Mouse (Mus musculus) midbrain, embryonic 16.5 days (tissue): Measurements from ENCODE around the gene Kif11. TPM values are rescaled to one million over a fixed set of nuclear protein-coding genes. Genes with fewer than 3 reads are reported as not detected.

Experiments used
- ATAC-seq: fragments of 200-750 bp; cut with Nextera tagmentation; 2 replicates; pipeline ENCODE4 v1.8.0; 2017; ENCODE audit warnings: moderate TSS enrichment
- H3K27ac ChIP-seq: fragments of 300-500 bp; sonication (generic); 2 replicates; pipeline ENCODE4 v1.5.1; 2014; ENCODE audit warnings: mild to moderate bottlenecking, low read length, mixed read lengths
- H3K27me3 ChIP-seq: fragments of 300-500 bp; sonication (generic); 2 replicates; pipeline ENCODE4 v1.6.1; 2014; ENCODE audit warnings: low read depth, low read length, mixed read lengths; ENCODE audit not compliant: control insufficient read depth, insufficient read depth
- H3K36me3 ChIP-seq: fragments of 300-500 bp; sonication (generic); 2 replicates; pipeline ENCODE4 v1.6.1; 2014; ENCODE audit warnings: mild to moderate bottlenecking, low read length, moderate library complexity, mixed read lengths; ENCODE audit not compliant: control insufficient read depth, insufficient read depth
- H3K4me1 ChIP-seq: fragments of 300-500 bp; sonication (generic); 2 replicates; pipeline ENCODE4 v1.6.1; 2014; ENCODE audit warnings: mild to moderate bottlenecking, low read length, mixed read lengths; ENCODE audit not compliant: control insufficient read depth, insufficient read depth
- H3K4me2 ChIP-seq: fragments of 300-500 bp; sonication (generic); 2 replicates; pipeline ENCODE4 v1.6.1; 2014; ENCODE audit warnings: mild to moderate bottlenecking, low read length, mixed read lengths
- H3K4me3 ChIP-seq: fragments of 300-500 bp; sonication (generic); 2 replicates; pipeline ENCODE4 v1.5.1; 2014; ENCODE audit warnings: low read depth, mild to moderate bottlenecking, low read length, moderate library complexity, mixed read lengths
- H3K9ac ChIP-seq: fragments of 300-500 bp; sonication (generic); 2 replicates; pipeline ENCODE4 v1.6.1; 2014; ENCODE audit warnings: low read depth, low read length, mixed read lengths
- H3K9me3 ChIP-seq: fragments of 300-500 bp; sonication (generic); replicated peaks from 2 replicates; pipeline ENCODE4 v1.6.1; 2014; ENCODE audit warnings: mild to moderate bottlenecking, low read length, mixed read lengths; ENCODE audit not compliant: control insufficient read depth, poor library complexity, severe bottlenecking
- WGBS: fragments of 180-500 bp; shearing (Covaris S2); extraction: QIAGEN DNeasy Blood & Tissue Kit; methylation state at CpG from one replicate; pipeline ENCODE4 v1.1.7; 2014; 5-methylcytosine and 5-hydroxymethylcytosine counted together
- polyA plus RNA-seq: library from polyadenylated mRNA; unstranded; fragments of >200 nt; fragmentation: Nextera tagmentation; extraction: Ambion mirVana; gene quantifications from 2 replicates; pipeline ENCODE4 v1.2.1, GENCODE M21; 2015

The Kif11 gene
- polyA plus RNA-seq, 1 experiment from 2014 or later, result 6.3 TPM

- Histone ChIP-seq H3K4me3 (no peak overlapping the region), H3K27me3 (no peaks in the 10 kb centered on the region), H3K4me1 (no peaks in the 10 kb centered on the region), H3K27ac (no peak overlapping the region), H3K4me2 (no peak overlapping the region), H3K9ac (no peak overlapping the region), H3K36me3 (no peaks in the 10 kb centered on the region), H3K9me3 (no peaks in the 10 kb centered on the region)
- 80% methylated on average over 6 of the region's 6 CpGs for WGBS
- no peak for ATAC-seq
These were observed 24.7 kb downstream of the Kif11 start for GRCm38 (mm10) chr19:37400936-37401335.

- Histone ChIP-seq H3K9ac (no peak overlapping the region), H3K4me2 (no peak overlapping the region), H3K4me3 (no peak overlapping the region), H3K27ac (no peak overlapping the region), H3K36me3 (no peaks in the 10 kb centered on the region), H3K9me3 (no peaks in the 10 kb centered on the region), H3K27me3 (no peaks in the 10 kb centered on the region), H3K4me1 (no peaks in the 10 kb centered on the region)
- 85% methylated on average over 4 of the region's 4 CpGs for WGBS
- ATAC-seq, result no peak
These were observed 42.1 kb downstream of the Kif11 start for GRCm38 (mm10) chr19:37418294-37418693.

GRCm38 (mm10) chr19:37419613-37420012, 43.4 kb downstream of the Kif11 start:
- H3K9ac ChIP-seq, result no peak overlapping the region

GRCm38 (mm10) chr19:37428589-37428988, 52.4 kb downstream of the Kif11 start:
- 81% methylated on average over 5 of the region's 5 CpGs for WGBS
- no peak overlapping the region for H3K27ac ChIP-seq

More at GRCm38 (mm10) chr19:37419613-37420012, 43.4 kb downstream of the Kif11 start:
- no peak for ATAC-seq
- 56% methylated on average over 3 of the region's 3 CpGs for WGBS
- H3K4me3 ChIP-seq, result no peak overlapping the region
- H3K9me3 ChIP-seq, result no peaks in the 10 kb centered on the region
- H3K4me1 ChIP-seq, result no peaks in the 10 kb centered on the region
- H3K36me3 ChIP-seq, result no peaks in the 10 kb centered on the region
- no peak overlapping the region for H3K4me2 ChIP-seq
- H3K27ac ChIP-seq, result no peak overlapping the region
- no peaks in the 10 kb centered on the region for H3K27me3 ChIP-seq

GRCm38 (mm10) chr19:37431139-37431756, 55.0 kb downstream of the Kif11 start:
- WGBS, result 94% methylated on average over 11 of the region's 11 CpGs
- no peak overlapping the region for H3K4me3 ChIP-seq
- H3K9me3 ChIP-seq, result no peaks in the 10 kb centered on the region
- peaks cover 55% of the 10 kb centered on the region for H3K27me3 ChIP-seq
- ATAC-seq, result no peak
- no peaks in the 10 kb centered on the region for H3K36me3 ChIP-seq
- no peak overlapping the region for H3K4me2 ChIP-seq
- H3K9ac ChIP-seq, result no peak overlapping the region
- peaks cover 7% of the 10 kb centered on the region; the same call in 1 of the 2 replicates for H3K4me1 ChIP-seq
- no peak overlapping the region for H3K27ac ChIP-seq

More at GRCm38 (mm10) chr19:37428589-37428988, 52.4 kb downstream of the Kif11 start:
- ATAC-seq, result no peak
- Histone ChIP-seq H3K9me3 (no peaks in the 10 kb centered on the region), H3K4me2 (no peak overlapping the region), H3K9ac (no peak overlapping the region), H3K4me1 (no peaks in the 10 kb centered on the region), H3K4me3 (no peak overlapping the region), H3K36me3 (no peaks in the 10 kb centered on the region), H3K27me3 (peaks cover 37% of the 10 kb centered on the region)

- WGBS, result 16% methylated on average over 16 of the region's 16 CpGs
- Histone ChIP-seq H3K27me3 (peaks cover 63% of the 10 kb centered on the region), H3K4me3 (no peak overlapping the region), H3K27ac (no peak overlapping the region), H3K36me3 (no peaks in the 10 kb centered on the region), H3K9ac (no peak overlapping the region), H3K4me2 (no peak overlapping the region), H3K9me3 (no peaks in the 10 kb centered on the region), H3K4me1 (peaks cover 7% of the 10 kb centered on the region; the same call in 1 of the 2 replicates)
- no peak for ATAC-seq
These were observed 56.8 kb downstream of the Kif11 start for GRCm38 (mm10) chr19:37432868-37433570.

GRCm38 (mm10) chr19:37433895-37434262, 57.7 kb downstream of the Kif11 start:
- Histone ChIP-seq H3K27me3 (peaks cover 68% of the 10 kb centered on the region), H3K4me1 (peaks cover 7% of the 10 kb centered on the region; the same call in 1 of the 2 replicates), H3K4me3 (peak overlapping the region; percentile 39; the same call in 1 of the 2 replicates), H3K36me3 (no peaks in the 10 kb centered on the region), H3K9ac (no peak overlapping the region), H3K4me2 (peak overlapping the region; percentile 53), H3K27ac (no peak overlapping the region), H3K9me3 (no peaks in the 10 kb centered on the region)
- ATAC-seq, result 0 out of 2 replicates have a peak, but pooled peaks have one; percentile 6
- WGBS, result 2% methylated on average over 14 of the region's 14 CpGs

- H3K9me3 ChIP-seq, result no peaks in the 10 kb centered on the region
- peak within 1 kb of the TSS; percentile 34; the same call in 1 of the 2 replicates for H3K9ac ChIP-seq
- peak; percentile 66; the same call in 1 of the 2 replicates for ATAC-seq
- peaks cover 73% of the 10 kb centered on the region for H3K27me3 ChIP-seq
- H3K4me1 ChIP-seq, result peaks cover 7% of the 10 kb centered on the region; the same call in 1 of the 2 replicates
- no peaks in the 10 kb centered on the region for H3K36me3 ChIP-seq
- no peak within 1 kb of the TSS; the same call in 1 of the 2 replicates for H3K27ac ChIP-seq
- H3K4me3 ChIP-seq, result peak within 1 kb of the TSS; percentile 39
- under 1% methylated on average over 50 of the region's 79 CpGs for WGBS
- H3K4me2 ChIP-seq, result peak within 1 kb of the TSS; percentile 53
These were observed 58.2 kb downstream of the Kif11 start, which contains the start of gene Hhex for GRCm38 (mm10) chr19:37434263-37434951. Hhex (plus strand) TSS chr19:37434810.
